Mouse (Mus musculus): ENCODE data around the gene Krt88. TPM values are rescaled to one million over a fixed set of nuclear protein-coding genes. Genes with fewer than 3 reads are reported as not detected.

The Krt88 gene
- polyA plus RNA-seq, 1 experiment from 2014 or later, result not detected

DNA sequence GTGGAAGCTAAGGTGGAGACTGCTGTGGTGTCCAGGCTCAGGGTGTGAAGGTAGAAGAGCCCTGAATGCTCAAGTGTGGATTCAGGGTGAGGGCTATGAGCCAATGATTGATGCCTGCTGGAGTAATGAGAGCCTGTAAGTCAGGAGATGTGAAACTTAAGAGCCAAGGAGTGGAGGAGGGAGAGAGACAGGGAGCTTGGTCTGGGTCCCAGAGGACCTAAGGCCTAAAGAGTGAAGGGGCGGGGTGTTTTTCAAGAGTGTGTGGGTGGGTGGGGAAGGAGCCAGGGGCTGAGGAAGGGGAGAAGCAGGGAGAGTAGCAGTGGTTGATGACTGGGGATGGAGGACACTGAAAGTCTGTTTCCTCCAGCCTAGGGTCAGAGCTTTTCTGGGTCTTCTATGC lies 36.1 kb downstream of the Krt88 start:
- H3K4me1 ChIP-seq, result peaks cover 16% of the 10 kb centered on the region
- peaks cover 23% of the 10 kb centered on the region for H3K27me3 ChIP-seq (ENCODE audit: low read depth, poor library complexity, severe bottlenecking)
- DNase-seq (ENCODE audit: low spot score), result no peak
- WGBS, result 82% methylated on average over 1 of the region's 1 CpGs
- H3K36me3 ChIP-seq, result no peaks in the 10 kb centered on the region
- no peak overlapping the region for H3K27ac ChIP-seq (replicated peaks)
- H3K9me3 ChIP-seq (replicated peaks), result no peaks in the 10 kb centered on the region
- no peak overlapping the region for H3K4me3 ChIP-seq

DNA sequence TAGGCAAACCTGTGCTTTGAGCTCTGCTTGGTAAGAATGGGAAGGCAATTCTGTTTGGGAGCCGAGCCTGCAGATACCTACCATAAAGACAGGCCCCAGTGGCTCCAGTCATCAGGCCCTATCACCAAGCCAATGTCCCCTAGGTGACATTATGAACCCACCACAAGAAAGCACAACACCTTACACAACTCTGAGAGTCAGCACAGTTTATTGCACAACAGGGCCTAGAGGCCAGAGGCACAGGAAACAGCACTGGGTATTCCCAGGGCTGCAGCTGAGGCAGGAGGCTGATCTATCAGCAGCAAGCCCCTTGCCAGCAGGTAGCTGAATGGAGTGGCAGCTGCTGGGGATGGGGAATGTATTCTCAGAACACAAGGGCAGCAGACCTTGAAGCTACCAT lies 37.4 kb downstream of the Krt88 start:
- Histone ChIP-seq H3K4me3 (no peak overlapping the region), H3K9me3 (replicated peaks) (no peaks in the 10 kb centered on the region), H3K27ac (replicated peaks) (no peak overlapping the region), H3K36me3 (no peaks in the 10 kb centered on the region), H3K27me3 (ENCODE audit: low read depth, poor library complexity, severe bottlenecking) (peaks cover 10% of the 10 kb centered on the region), H3K4me1 (peaks cover 4% of the 10 kb centered on the region; the same call in 1 of the 2 replicates)
- WGBS, result 93% methylated on average over 1 of the region's 1 CpGs
- no peak for DNase-seq (ENCODE audit: low spot score)

GRCm38 (mm10) chr15:101485911-101486635 lies 38.5 kb downstream of the Krt88 start:
- 85% methylated on average over 11 of the region's 11 CpGs for WGBS
- no peak for DNase-seq (ENCODE audit: low spot score)

DNA sequence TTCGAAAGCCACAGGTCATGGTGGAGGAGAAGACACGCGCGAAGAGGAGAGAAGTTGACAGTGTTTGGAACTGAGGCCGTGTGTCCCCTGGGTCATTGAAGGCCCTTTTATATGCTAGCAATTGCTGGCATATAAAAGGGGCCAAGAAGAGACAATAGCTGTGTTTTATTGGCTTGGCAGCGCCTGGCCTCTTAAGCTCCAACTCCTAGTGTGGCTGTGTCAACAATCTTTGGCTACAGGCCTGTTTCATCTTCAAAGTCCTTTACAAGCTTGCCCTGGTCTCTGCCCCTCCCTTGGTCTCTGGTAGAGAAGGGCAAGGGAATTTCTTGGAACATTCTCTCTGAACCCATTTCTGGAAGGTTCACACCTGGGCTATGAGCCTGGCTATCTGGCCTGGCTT lies 43.9 kb downstream of the Krt88 start, which contains the start of gene Krt83:
Gene Krt83, minus strand, starts transcription at position 82 of the 400 bp plus-strand sequence.
- Histone ChIP-seq H3K27ac (replicated peaks) (0 out of 2 replicates have a peak within 1 kb of the TSS, but pooled peaks have one; percentile 23), H3K27me3 (ENCODE audit: low read depth, poor library complexity, severe bottlenecking) (no peaks in the 10 kb centered on the region), H3K4me1 (peaks cover 13% of the 10 kb centered on the region), H3K36me3 (no peaks in the 10 kb centered on the region), H3K4me3 (no peak within 1 kb of the TSS), H3K9me3 (replicated peaks) (no peaks in the 10 kb centered on the region)
- no peak for DNase-seq (ENCODE audit: low spot score)
- 61% methylated on average over 6 of the region's 6 CpGs for WGBS

More at GRCm38 (mm10) chr15:101485911-101486635, 38.5 kb downstream of the Krt88 start:
- Histone ChIP-seq H3K4me1 (peaks cover 8% of the 10 kb centered on the region), H3K27ac (replicated peaks) (no peak overlapping the region), H3K27me3 (ENCODE audit: low read depth, poor library complexity, severe bottlenecking) (peaks cover under 1% of the 10 kb centered on the region; the same call in 1 of the 2 replicates), H3K4me3 (no peak overlapping the region), H3K9me3 (replicated peaks) (no peaks in the 10 kb centered on the region), H3K36me3 (no peaks in the 10 kb centered on the region)

- Histone ChIP-seq H3K27ac (replicated peaks) (no peak overlapping the region), H3K4me3 (no peak overlapping the region), H3K4me1 (peaks cover 13% of the 10 kb centered on the region), H3K36me3 (no peaks in the 10 kb centered on the region), H3K9me3 (replicated peaks) (no peaks in the 10 kb centered on the region), H3K27me3 (ENCODE audit: low read depth, poor library complexity, severe bottlenecking) (no peaks in the 10 kb centered on the region)
- WGBS, result 85% methylated on average over 8 of the region's 8 CpGs
- no peak for DNase-seq (ENCODE audit: low spot score)
Measured at GRCm38 (mm10) chr15:101492718-101493117, 45.2 kb downstream of the Krt88 start.

- H3K9me3 ChIP-seq (replicated peaks), result no peaks in the 10 kb centered on the region
- no peak overlapping the region for H3K27ac ChIP-seq (replicated peaks)
- 88% methylated on average over 6 of the region's 6 CpGs for WGBS
- H3K27me3 ChIP-seq (ENCODE audit: low read depth, poor library complexity, severe bottlenecking), result no peaks in the 10 kb centered on the region
- no peak for DNase-seq (ENCODE audit: low spot score)
- no peak overlapping the region for H3K4me3 ChIP-seq
- H3K36me3 ChIP-seq, result no peaks in the 10 kb centered on the region
- H3K4me1 ChIP-seq, result peaks cover 13% of the 10 kb centered on the region
Measured at GRCm38 (mm10) chr15:101493713-101494112, 46.2 kb downstream of the Krt88 start.

GRCm38 (mm10) chr15:101494203-101494602 lies 46.7 kb downstream of the Krt88 start:
- Histone ChIP-seq H3K4me3 (no peak overlapping the region), H3K27ac (replicated peaks) (no peak overlapping the region), H3K36me3 (no peaks in the 10 kb centered on the region), H3K9me3 (replicated peaks) (no peaks in the 10 kb centered on the region), H3K4me1 (peaks cover 13% of the 10 kb centered on the region), H3K27me3 (ENCODE audit: low read depth, poor library complexity, severe bottlenecking) (no peaks in the 10 kb centered on the region)
- DNase-seq (ENCODE audit: low spot score), result no peak
- 87% methylated on average over 1 of the region's 1 CpGs for WGBS

GRCm38 (mm10) chr15:101495266-101495665 lies 47.7 kb downstream of the Krt88 start:
- Histone ChIP-seq H3K9me3 (replicated peaks) (no peaks in the 10 kb centered on the region), H3K36me3 (no peaks in the 10 kb centered on the region), H3K27ac (replicated peaks) (no peak overlapping the region), H3K27me3 (ENCODE audit: low read depth, poor library complexity, severe bottlenecking) (no peaks in the 10 kb centered on the region), H3K4me1 (peaks cover 14% of the 10 kb centered on the region), H3K4me3 (no peak overlapping the region)
- no peak for DNase-seq (ENCODE audit: low spot score)
- 95% methylated on average over 8 of the region's 8 CpGs for WGBS

DNA sequence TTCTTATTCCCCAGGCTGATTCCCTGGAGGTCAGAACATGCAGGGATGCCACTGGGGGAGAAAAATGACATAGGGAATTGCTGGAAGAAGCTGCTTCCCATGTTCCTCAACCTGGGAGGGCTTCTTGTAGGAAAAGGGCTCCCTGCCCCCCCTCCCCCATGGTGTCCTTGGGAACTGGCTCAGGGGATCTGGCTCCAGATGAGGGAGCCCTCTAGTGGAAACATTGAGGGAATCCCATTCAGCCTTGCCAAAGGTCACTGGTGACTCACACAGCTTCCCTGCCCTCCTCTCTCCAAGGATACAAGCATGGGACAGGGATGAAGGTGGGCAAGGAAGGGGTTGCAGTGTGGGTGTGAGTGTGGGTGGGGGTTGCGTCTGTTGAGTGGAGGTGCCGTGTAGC lies 49.6 kb downstream of the Krt88 start:
- no peak overlapping the region for H3K4me3 ChIP-seq
- no peak for DNase-seq (ENCODE audit: low spot score)
- no peaks in the 10 kb centered on the region for H3K27me3 ChIP-seq (ENCODE audit: low read depth, poor library complexity, severe bottlenecking)
- H3K36me3 ChIP-seq, result no peaks in the 10 kb centered on the region
- H3K9me3 ChIP-seq (replicated peaks), result no peaks in the 10 kb centered on the region
- no peak overlapping the region for H3K27ac ChIP-seq (replicated peaks)
- H3K4me1 ChIP-seq, result 0 out of 2 replicates have a peak, but pooled peaks cover 3% of the 10 kb centered on the region
- 81% methylated on average over 2 of the region's 2 CpGs for WGBS

Other genes with a start within 250 kb of the Krt88 start
- 3.2 and 4.2 TPM in 2 replicates for gene Grasp, start 223.6 kb upstream of the Krt88 start, polyA plus RNA-seq (2016; fragmentation: Nextera tagmentation; extraction: Ambion mirVana)
- gene Nr4a1, start 193.5 kb upstream of the Krt88 start, polyA plus RNA-seq (2016; fragmentation: Nextera tagmentation; extraction: Ambion mirVana), result 2.8 and 2.9 TPM in 2 replicates
- gene Atg101, start 163.5 kb upstream of the Krt88 start, polyA plus RNA-seq (2016; fragmentation: Nextera tagmentation; extraction: Ambion mirVana), result 80.8 TPM in 2 replicates
- gene 6030408B16Rik, start 154.5 kb upstream of the Krt88 start, polyA plus RNA-seq (2016; fragmentation: Nextera tagmentation; extraction: Ambion mirVana), result 0.06 and 0.22 TPM in 2 replicates
- 0.06 TPM in 1 of 2 replicates, not detected in the other for gene Krt80, start 77.6 kb upstream of the Krt88 start, polyA plus RNA-seq (2016; fragmentation: Nextera tagmentation; extraction: Ambion mirVana)
- 9.7 and 11.4 TPM in 2 replicates for gene Krt7, start 36.7 kb upstream of the Krt88 start, polyA plus RNA-seq (2016; fragmentation: Nextera tagmentation; extraction: Ambion mirVana)
- gene Krt87, start 8.9 kb upstream of the Krt88 start, polyA plus RNA-seq (2016; fragmentation: Nextera tagmentation; extraction: Ambion mirVana), result 0.05 TPM in 1 of 2 replicates, not detected in the other
- not detected in 2 replicates for gene Krt81, start 16.0 kb downstream of the Krt88 start, polyA plus RNA-seq (2016; fragmentation: Nextera tagmentation; extraction: Ambion mirVana)
- gene Krt86, start 25.7 kb downstream of the Krt88 start, polyA plus RNA-seq (2016; fragmentation: Nextera tagmentation; extraction: Ambion mirVana), result not detected in 2 replicates
- 0.07 TPM in 1 of 2 replicates, not detected in the other for gene Krt83, start 43.8 kb downstream of the Krt88 start, polyA plus RNA-seq (2016; fragmentation: Nextera tagmentation; extraction: Ambion mirVana)
- gene Gm49425, start 69.5 kb downstream of the Krt88 start, polyA plus RNA-seq (2016; fragmentation: Nextera tagmentation; extraction: Ambion mirVana), result not detected in 2 replicates
- not detected in 2 replicates for gene Krt84, start 85.1 kb downstream of the Krt88 start, polyA plus RNA-seq (2016; fragmentation: Nextera tagmentation; extraction: Ambion mirVana)
- gene Krt82, start 102.9 kb downstream of the Krt88 start, polyA plus RNA-seq (2016; fragmentation: Nextera tagmentation; extraction: Ambion mirVana), result not detected in 2 replicates
- gene Krt90, start 115.2 kb downstream of the Krt88 start, polyA plus RNA-seq (2016; fragmentation: Nextera tagmentation; extraction: Ambion mirVana), result 0.51 and 0.67 TPM in 2 replicates
- gene Krt75, start 126.2 kb downstream of the Krt88 start, polyA plus RNA-seq (2016; fragmentation: Nextera tagmentation; extraction: Ambion mirVana), result not detected in 2 replicates
- not detected in 2 replicates for gene Gm5414, start 180.4 kb downstream of the Krt88 start, polyA plus RNA-seq (2016; fragmentation: Nextera tagmentation; extraction: Ambion mirVana)
- gene Gm5478, start 199.6 kb downstream of the Krt88 start, polyA plus RNA-seq (2016; fragmentation: Nextera tagmentation; extraction: Ambion mirVana), result not detected in 2 replicates
- not detected in 2 replicates for gene Krt6b, start 232.5 kb downstream of the Krt88 start, polyA plus RNA-seq (2016; fragmentation: Nextera tagmentation; extraction: Ambion mirVana)
- gene Krt6a, start 246.6 kb downstream of the Krt88 start, polyA plus RNA-seq (2016; fragmentation: Nextera tagmentation; extraction: Ambion mirVana), result not detected in 2 replicates

Data from midbrain, embryonic 10.5 days (tissue).